In genomic region chr17:57334001-57334760, GRCm38 (mm10) we compare ENCODE assay signal across 10 mouse cellular contexts. TPM values are rescaled to one million over a fixed set of nuclear protein-coding genes. Genes with fewer than 3 reads are reported as not detected.
DNase-seq lines count a peak whose midpoint lies in the region; ATAC-seq lines count a peak whose summit lies in the region.
"Had no signal": no experiment of that assay in that cellular context is flagged by ENCODE, and none has a peak within 500 bp of the region (broad histone marks: within the 10 kb centered on the region; RNA-seq: fewer than 3 reads in every experiment).

No protein-coding gene starts in this region.

- peak overlapping the region; percentile 24; the same call in 1 of the 2 replicates for H3K4me2 ChIP-seq in embryonic facial prominence, embryonic 13.5 days
- H3K4me2 ChIP-seq in embryonic facial prominence, embryonic 14.5 days (ENCODE audit: low read depth, low read length) = 0 out of 2 replicates have a peak overlapping the region, but pooled peaks have one; percentile 15
- H3K4me2 ChIP-seq in neural tube, embryonic 13.5 days = 0 out of 2 replicates have a peak overlapping the region, but pooled peaks have one; percentile 5
- H3K4me2 ChIP-seq in heart, embryonic 11.5 days = no peak overlapping the region

- no peaks in the 10 kb centered on the region for H3K27me3 ChIP-seq in embryonic facial prominence, embryonic 13.5 days
- H3K27me3 ChIP-seq in embryonic facial prominence, embryonic 10.5 days (replicated peaks; ENCODE audit: low read depth, poor library complexity, severe bottlenecking) = 0 out of 2 replicates have a peak, but pooled peaks cover 6% of the 10 kb centered on the region
- H3K27me3 ChIP-seq in megakaryocyte, embryonic 14.5 days (replicated peaks) = peaks cover 5% of the 10 kb centered on the region
- H3K27me3 ChIP-seq in embryonic facial prominence, embryonic 14.5 days (replicated peaks; ENCODE audit: control insufficient read depth, insufficient read depth, low read length) = no peaks in the 10 kb centered on the region
- H3K27me3 ChIP-seq in neural tube, embryonic 13.5 days = peaks cover 6% of the 10 kb centered on the region; the same call in 1 of the 2 replicates
- no peaks in the 10 kb centered on the region for H3K27me3 ChIP-seq in heart, embryonic 11.5 days (ENCODE audit: control insufficient read depth, insufficient read depth, low read length)

- WGBS in embryonic facial prominence, embryonic 13.5 days = 69% methylated on average over 9 of the region's 9 CpGs
- WGBS in embryonic facial prominence, embryonic 10.5 days = 74% methylated on average over 9 of the region's 9 CpGs
- WGBS in embryonic facial prominence, embryonic 14.5 days = 65% methylated on average over 9 of the region's 9 CpGs
- WGBS in neural tube, embryonic 13.5 days = 71% methylated on average over 9 of the region's 9 CpGs
- WGBS in heart, embryonic 11.5 days (ENCODE audit: insufficient replicate concordance) = 72% methylated on average over 9 of the region's 9 CpGs

- no peak overlapping the region for H3K4me3 ChIP-seq in embryonic facial prominence, embryonic 13.5 days
- H3K4me3 ChIP-seq in embryonic facial prominence, embryonic 10.5 days = no peak overlapping the region
- peak overlapping the region; percentile 54 for H3K4me3 ChIP-seq in megakaryocyte, embryonic 14.5 days (replicated peaks)
- no peak overlapping the region for H3K4me3 ChIP-seq in embryonic facial prominence, embryonic 14.5 days (ENCODE audit: low read depth, low read length)
- H3K4me3 ChIP-seq in neural tube, embryonic 13.5 days = no peak overlapping the region
- no peak overlapping the region for H3K4me3 ChIP-seq in heart, embryonic 11.5 days (ENCODE audit: low read depth, low read length)
- H3K4me3 ChIP-seq: heart, embryonic 10.5 days had no signal

- H3K36me3 ChIP-seq in embryonic facial prominence, embryonic 13.5 days = no peaks in the 10 kb centered on the region
- no peaks in the 10 kb centered on the region for H3K36me3 ChIP-seq in embryonic facial prominence, embryonic 10.5 days (replicated peaks)
- peaks cover 18% of the 10 kb centered on the region for H3K36me3 ChIP-seq in megakaryocyte, embryonic 14.5 days (replicated peaks; ENCODE audit: low read length)
- no peaks in the 10 kb centered on the region for H3K36me3 ChIP-seq in embryonic facial prominence, embryonic 14.5 days (ENCODE audit: control insufficient read depth, insufficient read depth, low read length)
- no peaks in the 10 kb centered on the region for H3K36me3 ChIP-seq in neural tube, embryonic 13.5 days
- no peaks in the 10 kb centered on the region for H3K36me3 ChIP-seq in heart, embryonic 11.5 days (ENCODE audit: control insufficient read depth, insufficient read depth, low read length)
- H3K36me3 ChIP-seq: heart, embryonic 10.5 days had no signal

- H3K4me1 ChIP-seq in embryonic facial prominence, embryonic 13.5 days = 0 out of 2 replicates have a peak, but pooled peaks cover 4% of the 10 kb centered on the region
- 0 out of 2 replicates have a peak, but pooled peaks cover 2% of the 10 kb centered on the region for H3K4me1 ChIP-seq in embryonic facial prominence, embryonic 10.5 days
- H3K4me1 ChIP-seq in megakaryocyte, embryonic 14.5 days = peaks cover 85% of the 10 kb centered on the region
- no peaks in the 10 kb centered on the region for H3K4me1 ChIP-seq in embryonic facial prominence, embryonic 14.5 days (ENCODE audit: control insufficient read depth, insufficient read depth, low read length)
- no peaks in the 10 kb centered on the region for H3K4me1 ChIP-seq in neural tube, embryonic 13.5 days (replicated peaks)
- no peaks in the 10 kb centered on the region for H3K4me1 ChIP-seq in heart, embryonic 11.5 days (ENCODE audit: control insufficient read depth, insufficient read depth, low read length)
- H3K4me1 ChIP-seq: heart, embryonic 10.5 days had no signal

- H3K9ac ChIP-seq in embryonic facial prominence, embryonic 13.5 days = no peak overlapping the region
- H3K9ac ChIP-seq in embryonic facial prominence, embryonic 14.5 days (ENCODE audit: low read depth, low read length) = no peak overlapping the region
- 0 out of 2 replicates have a peak overlapping the region, but pooled peaks have one; percentile 22 for H3K9ac ChIP-seq in neural tube, embryonic 13.5 days
- H3K9ac ChIP-seq in heart, embryonic 11.5 days (ENCODE audit: low read depth, low read length) = no peak overlapping the region

- no peak for ATAC-seq in embryonic facial prominence, embryonic 13.5 days (ENCODE audit: insufficient number of reproducible peaks, insufficient read depth, low FRiP score, low TSS enrichment, low read depth)
- no peak for ATAC-seq in megakaryocyte, adult 5-6 weeks (ENCODE audit: poor library complexity, severe bottlenecking)
- ATAC-seq in embryonic facial prominence, embryonic 14.5 days (ENCODE audit: low read depth) = no peak
- ATAC-seq in neural tube, embryonic 13.5 days (ENCODE audit: low read depth) = no peak
- ATAC-seq in heart, embryonic 11.5 days (replicated peaks; ENCODE audit: insufficient number of reproducible peaks, low FRiP score, low TSS enrichment) = no peak

- no peak for DNase-seq in embryonic facial prominence, embryonic 10.5 days (ENCODE audit: low spot score)
- no peak for DNase-seq in embryonic facial prominence, embryonic 14.5 days (ENCODE audit: low spot score)
- no peak for DNase-seq in c-Kit-positive CD71-positive TER-119-positive erythroid progenitor cells, embryonic 14.5 days (ENCODE audit: low spot score)

- no peaks in the 10 kb centered on the region for H3K9me3 ChIP-seq in embryonic facial prominence, embryonic 13.5 days
- H3K9me3 ChIP-seq in embryonic facial prominence, embryonic 10.5 days = no peaks in the 10 kb centered on the region
- H3K9me3 ChIP-seq in megakaryocyte, embryonic 14.5 days = no peaks in the 10 kb centered on the region
- H3K9me3 ChIP-seq in embryonic facial prominence, embryonic 14.5 days (ENCODE audit: control insufficient read depth, low read length) = no peaks in the 10 kb centered on the region
- H3K9me3 ChIP-seq in neural tube, embryonic 13.5 days = no peaks in the 10 kb centered on the region
- H3K9me3 ChIP-seq in heart, embryonic 11.5 days (replicated peaks; ENCODE audit: control insufficient read depth, low read length) = no peaks in the 10 kb centered on the region
- H3K9me3 ChIP-seq: heart, embryonic 10.5 days had no signal

- no peak overlapping the region for H3K27ac ChIP-seq in embryonic facial prominence, embryonic 13.5 days
- H3K27ac ChIP-seq in embryonic facial prominence, embryonic 10.5 days (replicated peaks) = no peak overlapping the region
- no peak overlapping the region for H3K27ac ChIP-seq in embryonic facial prominence, embryonic 14.5 days (replicated peaks; ENCODE audit: low read depth, low read length)
- H3K27ac ChIP-seq in neural tube, embryonic 13.5 days (replicated peaks) = no peak overlapping the region
- no peak overlapping the region for H3K27ac ChIP-seq in heart, embryonic 11.5 days (ENCODE audit: low read depth, low read length)
- H3K27ac ChIP-seq: heart, embryonic 10.5 days had no signal

RNA-seq across cellular contexts. Expression of gene Adgre1, which starts 24.3 kb away (rescaled TPM):
- 4.8 and 6.4 TPM in 2 replicates for polyA plus RNA-seq in embryonic facial prominence, embryonic 13.5 days (2015; fragmentation: Nextera tagmentation; extraction: Ambion mirVana)
- polyA plus RNA-seq in embryonic facial prominence, embryonic 10.5 days (2016; fragmentation: Nextera tagmentation; extraction: Ambion mirVana) = 1.4 and 1.9 TPM in 2 replicates
- polyA plus RNA-seq in megakaryocyte, embryonic 14.5 days (2012; ENCODE audit: insufficient read depth, low replicate concordance) = 4.9 TPM in 1 of 2 replicates, not detected in the other
- total RNA-seq in megakaryocyte, adult 5-6 weeks (2015) = 53.0 and 62.3 TPM in 2 replicates
- total RNA-seq in megakaryocyte, adult 5-6 weeks (2017) = 107 and 116 TPM in 2 replicates
- polyA plus RNA-seq in embryonic facial prominence, embryonic 14.5 days (2014; fragmentation: Nextera tagmentation; extraction: Ambion mirVana) = 9.8 and 11.5 TPM in 2 replicates
- 5.3 and 6.0 TPM in 2 replicates for polyA plus RNA-seq in neural tube, embryonic 13.5 days (2015; fragmentation: Nextera tagmentation; extraction: Ambion mirVana)
- 1.3 and 3.3 TPM in 2 replicates for polyA plus RNA-seq in heart, embryonic 11.5 days (2014; fragmentation: Nextera tagmentation; extraction: Ambion mirVana)
- polyA plus RNA-seq: C2C12 had no signal

RNA-seq across cellular contexts. Expression of gene Vav1, which starts 55.3 kb away (rescaled TPM):
- polyA plus RNA-seq in embryonic facial prominence, embryonic 13.5 days (2015; fragmentation: Nextera tagmentation; extraction: Ambion mirVana) = 2.6 and 2.9 TPM in 2 replicates
- 1.4 and 1.6 TPM in 2 replicates for polyA plus RNA-seq in embryonic facial prominence, embryonic 10.5 days (2016; fragmentation: Nextera tagmentation; extraction: Ambion mirVana)
- 34.6 and 164 TPM in 2 replicates for polyA plus RNA-seq in megakaryocyte, embryonic 14.5 days (2012; ENCODE audit: insufficient read depth, low replicate concordance)
- 84.7 and 92.2 TPM in 2 replicates for total RNA-seq in megakaryocyte, adult 5-6 weeks (2015)
- total RNA-seq in megakaryocyte, adult 5-6 weeks (2017) = 307 and 321 TPM in 2 replicates
- polyA plus RNA-seq in embryonic facial prominence, embryonic 14.5 days (2014; fragmentation: Nextera tagmentation; extraction: Ambion mirVana) = 4.0 and 4.8 TPM in 2 replicates
- polyA plus RNA-seq in neural tube, embryonic 13.5 days (2015; fragmentation: Nextera tagmentation; extraction: Ambion mirVana) = 1.5 and 1.8 TPM in 2 replicates
- polyA plus RNA-seq in heart, embryonic 11.5 days (2014; fragmentation: Nextera tagmentation; extraction: Ambion mirVana) = 1.7 and 2.2 TPM in 2 replicates
- polyA plus RNA-seq: C2C12 had no signal
